Mouse (Mus musculus): ENCODE measurements at regions not wholly inside any gene's neighbourhood (a gene's known extent, or its start where the extent isn't known, plus 50 kb on each side); places are given as distances from the start of the nearest gene placed in this dataset.

DNA sequence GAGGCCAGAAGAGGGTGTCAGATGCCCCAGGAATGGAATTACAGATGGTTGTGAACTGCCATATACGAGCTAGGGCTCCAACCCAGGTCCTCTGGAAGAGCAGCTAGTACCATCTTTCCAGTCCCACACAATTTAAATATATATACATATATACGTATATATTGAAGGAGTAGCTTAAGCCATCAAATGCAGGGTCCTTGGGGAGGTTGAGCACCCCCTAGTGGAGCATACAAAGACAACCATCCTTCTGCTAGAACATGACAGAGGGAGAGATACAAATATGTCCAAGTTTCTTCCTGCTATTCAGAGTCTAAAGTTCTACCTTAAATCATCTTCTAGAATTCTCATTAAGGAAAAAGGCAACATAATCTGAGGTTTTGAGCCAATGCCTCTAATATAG lies 435.4 kb downstream of the Prss52 start:
- no peak for TF ChIP-seq POLR2A (IDR thresholded peaks at IDR 0.05; ENCODE audit: control insufficient read depth, extremely low read depth, insufficient read depth, low read length, poor library complexity)
- TF ChIP-seq CTCF (IDR thresholded peaks at IDR 0.05; ENCODE audit: borderline replicate concordance, control insufficient read depth, extremely low read depth, insufficient read depth, low read length, poor library complexity) = no peak
